Mouse (Mus musculus): ENCODE measurements around the gene Ppm1g. TPM values are rescaled to one million over a fixed set of nuclear protein-coding genes. Genes with fewer than 3 reads are reported as not detected.

Ppm1g gene
- 10 to 100 TPM; 71.3 to 74.8 TPM for total RNA-seq (2021)
- long read RNA-seq, experiment 1, transcript Ppm1g-201 (10 exons, 2,307 nt), result major isoform, 53 of 65 reads
- long read RNA-seq, experiment 1, partial matches to known transcripts, result 4 of 65 reads
- long read RNA-seq, experiment 1, other reads (novel, unspliced or antisense), result 8 of 65 reads
- long read RNA-seq, experiment 2, transcript Ppm1g-201 (10 exons, 2,307 nt), result major isoform, 88 of 99 reads
- long read RNA-seq, experiment 2, partial matches to known transcripts, result 5 of 99 reads
- long read RNA-seq, experiment 2, other reads (novel, unspliced or antisense), result 5 of 99 reads

GRCm38 (mm10) chr5:31220448-31221303 lies at the start of gene Ppm1g:
Gene Ppm1g (minus strand): TSS chr5:31220687.
- Histone ChIP-seq H3K4me3 (peak within 1 kb of the TSS; percentile 98), H3K27ac (peak within 1 kb of the TSS; percentile 90)
- DNase-seq (ENCODE audit: low spot score in 2 of 2), result peak; percentile 96 to 98
- peak; percentile 26 for TF ChIP-seq CTCF (conservative IDR thresholded peaks at IDR 0.05)

- no peak for TF ChIP-seq CTCF (conservative IDR thresholded peaks at IDR 0.05)
- no peak for DNase-seq (ENCODE audit: low spot score in 2 of 2)
- no peak overlapping the region for H3K27ac ChIP-seq
- H3K4me3 ChIP-seq, result no peak overlapping the region
Measured at GRCm38 (mm10) chr5:31267686-31268085, 47.2 kb upstream of the Ppm1g start.

GRCm38 (mm10) chr5:31266101-31266500 lies 45.6 kb upstream of the Ppm1g start:
- TF ChIP-seq CTCF (conservative IDR thresholded peaks at IDR 0.05), result no peak
- Histone ChIP-seq H3K27ac (no peak overlapping the region), H3K4me3 (no peak overlapping the region)
- no peak for DNase-seq (ENCODE audit: low spot score in 2 of 2)

- DNase-seq (ENCODE audit: low spot score in 2 of 2), result no peak
- no peak for TF ChIP-seq CTCF (conservative IDR thresholded peaks at IDR 0.05)
- H3K27ac ChIP-seq, result no peak overlapping the region
- H3K4me3 ChIP-seq, result no peak overlapping the region
Measured at GRCm38 (mm10) chr5:31257616-31258015, 37.1 kb upstream of the Ppm1g start.

- no peak for TF ChIP-seq CTCF (conservative IDR thresholded peaks at IDR 0.05)
Measured at GRCm38 (mm10) chr5:31255971-31256370, 35.5 kb upstream of the Ppm1g start.

GRCm38 (mm10) chr5:31255381-31255780 lies 34.9 kb upstream of the Ppm1g start:
- Histone ChIP-seq H3K4me3 (no peak overlapping the region), H3K27ac (no peak overlapping the region)
- no peak for DNase-seq (ENCODE audit: low spot score in 2 of 2)
- no peak for TF ChIP-seq CTCF (conservative IDR thresholded peaks at IDR 0.05)

More at GRCm38 (mm10) chr5:31255971-31256370, 35.5 kb upstream of the Ppm1g start:
- no peak for DNase-seq (ENCODE audit: low spot score in 2 of 2)
- H3K27ac ChIP-seq, result 0 out of 2 replicates have a peak overlapping the region, but pooled peaks have one; percentile 0
- H3K4me3 ChIP-seq, result no peak overlapping the region

- no peak overlapping the region for H3K4me3 ChIP-seq
- peak overlapping the region; percentile 63; the same call in 1 of the 2 replicates for H3K27ac ChIP-seq
- no peak for TF ChIP-seq CTCF (conservative IDR thresholded peaks at IDR 0.05)
- no peak for DNase-seq (ENCODE audit: low spot score in 2 of 2)
Measured at GRCm38 (mm10) chr5:31254901-31255300, 34.4 kb upstream of the Ppm1g start.

- Histone ChIP-seq H3K4me3 (no peak overlapping the region), H3K27ac (peak overlapping the region; percentile 63)
- TF ChIP-seq CTCF (conservative IDR thresholded peaks at IDR 0.05), result no peak
- DNase-seq (ENCODE audit: low spot score in 2 of 2), result no peak
Measured at GRCm38 (mm10) chr5:31254452-31254851, 34.0 kb upstream of the Ppm1g start.

- no peak for DNase-seq (ENCODE audit: low spot score in 2 of 2)
- H3K4me3 ChIP-seq, result no peak overlapping the region
- TF ChIP-seq CTCF (conservative IDR thresholded peaks at IDR 0.05), result no peak
- H3K27ac ChIP-seq, result peak overlapping the region; percentile 63
Measured at GRCm38 (mm10) chr5:31253806-31254205, 33.3 kb upstream of the Ppm1g start.

GRCm38 (mm10) chr5:31252795-31253545 lies 32.5 kb upstream of the Ppm1g start:
- Histone ChIP-seq H3K4me3 (no peak overlapping the region), H3K27ac (no peak overlapping the region)
- no peak for DNase-seq (ENCODE audit: low spot score in 2 of 2)
- no peak for TF ChIP-seq CTCF (conservative IDR thresholded peaks at IDR 0.05)

GRCm38 (mm10) chr5:31252151-31252550 lies 31.7 kb upstream of the Ppm1g start:
- no peak overlapping the region; the same call in 1 of the 2 replicates for H3K27ac ChIP-seq
- H3K4me3 ChIP-seq, result no peak overlapping the region
- TF ChIP-seq CTCF (conservative IDR thresholded peaks at IDR 0.05), result no peak
- no peak for DNase-seq (ENCODE audit: low spot score in 2 of 2)

GRCm38 (mm10) chr5:31251541-31252101 lies 31.1 kb upstream of the Ppm1g start, which contains the start of gene Krtcap3:
Gene Krtcap3 (plus strand): TSS chr5:31251691.
- H3K4me3 ChIP-seq, result no peak within 1 kb of the TSS
- no peak for TF ChIP-seq CTCF (conservative IDR thresholded peaks at IDR 0.05)
- no peak for DNase-seq (ENCODE audit: low spot score in 2 of 2)
- H3K27ac ChIP-seq, result no peak within 1 kb of the TSS; the same call in 1 of the 2 replicates

Measured in layer of hippocampus, adult 2 months (tissue).